Mouse (Mus musculus) adrenal gland (tissue): ENCODE results near the gene Tbx1.
"Not testable (repeated sequence)": the region's sequence is repeated elsewhere in the genome, so short reads cannot be mapped to it uniquely, and the experiment has no call there.

Experiments used
- intact Hi-C: fragments of 180-260 bp; cut with DNase I; formaldehyde crosslinking; loops from one replicate; pipeline ENCODE4 v1.15.1; 2025

Gene Tbx1

GRCm38 (mm10) chr16:18564472-18564871, 26.0 kb downstream of the Tbx1 start:
- intact Hi-C loops: no loop called here

DNA sequence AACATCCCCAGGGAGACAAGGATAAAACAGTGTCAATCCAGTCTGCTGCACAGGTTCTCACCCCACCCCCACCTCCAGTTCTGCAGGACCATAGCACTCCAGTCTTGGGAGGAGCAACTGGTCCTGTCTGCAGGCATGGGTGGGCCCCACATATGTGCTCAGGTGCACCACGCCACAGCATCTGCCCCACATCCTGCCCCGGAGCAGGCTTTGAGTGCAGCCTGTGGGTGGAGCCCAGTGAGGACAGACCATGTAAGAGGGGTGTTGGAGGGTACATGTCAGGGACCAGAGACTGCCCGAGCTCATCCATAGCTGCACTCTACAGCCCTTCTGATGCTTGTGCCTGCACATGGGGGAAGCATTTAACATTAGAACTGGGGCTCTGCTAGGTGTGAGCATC, 34.0 kb downstream of the Tbx1 start:
- intact Hi-C loops: no loop called here

DNA sequence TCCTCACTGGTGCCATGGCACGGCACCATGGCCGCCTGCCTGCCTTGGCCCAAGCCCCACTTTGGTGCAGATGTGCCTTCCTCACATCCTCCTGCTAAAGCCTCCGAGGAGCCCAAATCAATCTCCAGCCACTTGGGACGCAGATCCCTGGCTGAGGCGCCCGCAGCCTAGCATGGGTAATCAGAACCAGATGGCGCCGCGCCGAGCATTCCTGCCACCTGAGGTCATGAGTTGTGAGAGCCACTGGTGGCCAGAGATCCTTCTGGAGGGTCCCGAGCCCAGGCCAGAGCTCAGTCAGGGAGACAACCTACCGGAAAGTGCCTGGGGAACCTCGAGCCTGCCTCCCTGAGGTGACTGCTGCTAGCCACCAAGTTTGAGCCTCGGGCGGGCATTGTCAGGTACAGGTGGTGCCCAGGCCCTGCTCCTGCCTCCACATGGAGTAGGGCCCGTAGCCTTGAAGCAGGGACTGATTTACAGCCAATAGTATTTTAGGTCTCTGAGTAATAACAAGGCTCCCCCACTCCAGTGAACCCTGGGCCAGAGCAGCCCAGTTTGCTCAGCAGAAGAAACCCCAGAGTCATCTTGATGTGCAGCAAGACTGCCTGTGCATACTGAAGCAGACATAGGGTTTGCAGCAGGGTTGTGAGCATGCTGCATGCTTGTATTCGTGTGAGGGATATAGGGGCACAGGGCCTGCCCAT, 35.1 kb downstream of the Tbx1 start:
- intact Hi-C loops: no loop called here

DNA sequence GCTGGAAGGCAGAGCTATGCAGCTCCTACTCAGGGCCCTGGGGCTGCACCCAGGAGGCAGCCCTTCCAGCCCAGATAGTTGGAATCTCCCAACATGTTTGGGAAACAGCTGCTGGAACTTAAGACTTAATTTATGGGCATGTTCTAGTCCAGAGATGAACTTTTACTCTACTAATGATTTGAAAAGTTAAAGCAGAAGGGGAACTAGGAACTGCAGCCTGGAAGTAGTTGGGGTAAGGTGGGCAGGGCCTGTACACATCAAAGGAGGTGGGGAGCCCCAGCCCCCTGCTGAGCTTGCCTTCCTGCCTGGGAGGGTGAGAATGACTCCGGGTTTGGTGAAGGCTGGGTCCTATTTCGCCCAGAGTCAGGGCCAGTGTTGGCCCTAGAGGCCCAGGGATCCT, 35.8 kb downstream of the Tbx1 start:
- intact Hi-C loops: no loop called here

DNA sequence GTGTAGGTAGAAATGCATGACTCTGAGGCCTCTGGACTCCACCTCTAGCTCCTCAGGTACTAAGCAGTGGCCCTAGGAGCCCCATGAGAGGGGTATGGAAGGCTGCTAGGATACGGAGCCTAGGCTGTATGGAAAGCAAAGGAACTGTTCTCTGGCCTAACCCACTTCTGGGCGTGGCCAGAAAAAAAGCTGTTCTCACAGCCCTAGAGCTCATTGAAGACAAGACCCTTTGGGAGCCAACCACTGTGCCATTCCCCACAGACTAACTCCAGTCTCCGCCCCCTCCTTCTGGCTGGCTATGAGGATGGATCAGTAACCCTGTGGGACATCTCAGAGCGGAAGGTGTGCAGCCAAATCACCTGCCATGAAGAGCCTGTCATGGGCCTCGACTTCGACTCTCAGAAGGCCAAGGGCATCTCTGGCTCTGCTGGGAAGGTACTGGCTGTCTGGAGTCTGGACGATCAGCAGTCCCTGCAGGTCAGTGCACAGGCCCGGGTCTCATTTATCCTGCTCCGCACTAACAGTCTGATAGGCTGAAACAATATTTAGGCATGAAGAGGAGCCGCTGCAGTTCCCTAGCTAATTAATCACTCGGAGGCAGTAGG, 38.3 kb downstream of the Tbx1 start:
- intact Hi-C loops: no loop called here

- intact Hi-C loops: no loop called here
Measured at GRCm38 (mm10) chr16:18551604-18552003, 38.9 kb downstream of the Tbx1 start.

GRCm38 (mm10) chr16:18547891-18548290, 42.6 kb downstream of the Tbx1 start:
- intact Hi-C loops: no loop called here

DNA sequence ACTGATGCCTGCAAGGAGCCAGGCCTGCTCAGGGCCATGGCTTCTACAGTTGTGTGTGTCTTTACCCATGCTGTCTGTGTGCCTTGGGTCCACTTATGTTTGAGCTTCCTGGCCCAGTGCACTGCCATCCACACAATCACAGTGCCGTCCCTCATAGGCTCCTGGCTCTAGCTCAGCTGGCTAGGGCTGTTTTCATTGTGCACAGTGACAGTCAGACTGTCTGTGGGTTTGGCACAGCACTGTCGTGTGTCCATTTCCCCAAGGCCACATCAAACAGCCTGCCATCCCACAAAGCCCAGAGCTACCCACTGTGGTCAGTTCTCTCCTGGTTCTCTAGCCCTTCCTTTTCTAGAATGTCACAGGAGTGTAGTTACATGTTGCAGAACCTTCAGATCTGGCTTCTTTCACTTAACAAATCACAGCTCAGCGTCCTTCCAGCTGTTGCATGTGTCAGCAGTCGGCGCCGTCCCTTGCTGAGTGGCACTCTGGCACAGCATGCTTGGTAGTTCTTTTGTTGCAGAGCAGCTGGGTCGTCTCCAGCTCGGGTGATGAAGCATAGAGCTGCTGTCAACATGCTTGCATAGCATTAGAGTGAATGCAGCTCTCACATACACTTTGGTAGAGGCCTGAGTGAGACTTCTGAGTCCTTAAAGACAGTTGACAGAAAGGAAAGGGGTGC, 47.2 kb downstream of the Tbx1 start:
- intact Hi-C loops: no loop called here

- intact Hi-C loops: no loop called here
Measured at GRCm38 (mm10) chr16:18539281-18539680, 51.2 kb downstream of the Tbx1 start.

- intact Hi-C loops: no loop called here
Measured at GRCm38 (mm10) chr16:18537407-18537990, 53.0 kb downstream of the Tbx1 start.

DNA sequence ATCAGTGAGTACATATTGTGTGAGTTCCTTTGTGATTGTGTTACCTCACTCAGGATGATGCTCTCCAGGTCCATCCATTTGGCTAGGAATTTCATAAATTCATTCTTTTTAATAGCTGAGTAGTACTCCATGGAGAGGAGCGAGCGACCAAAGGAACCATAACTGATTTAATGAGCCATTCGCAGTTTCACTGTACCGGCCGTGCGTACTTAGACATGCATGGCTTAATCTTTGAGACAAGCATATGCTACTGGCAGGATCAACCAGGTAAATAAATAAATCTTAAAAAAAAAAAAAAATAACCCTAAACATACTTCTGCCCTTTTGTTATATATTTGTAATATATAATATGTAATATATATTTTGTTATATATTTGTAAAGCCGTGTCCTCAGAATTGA, 57.4 kb downstream of the Tbx1 start:
- intact Hi-C loops: not testable (repeated sequence)
